Mouse (Mus musculus) left cerebral cortex, adult 8-10 months (tissue): ENCODE measurements around the gene Gm45717. TPM values are rescaled to one million over a fixed set of nuclear protein-coding genes. Genes with fewer than 3 reads are reported as not detected.
A peak's percentile ranks its signal among the peaks of the same experiment; 100 is the strongest.

Source experiments
- DNase-seq, 2 experiments: peaks; one replicate each; pipeline ENCODE4 v3.0.0; 2022; ENCODE audit warnings: low spot score in 2 of 2
- total RNA-seq, 4 experiments: library from RNA; stranded (reverse); gene quantifications; 2 replicates each; pipeline ENCODE4 v1.2.4; 2022

The Gm45717 gene
- total RNA-seq, 4 experiments from 2014 or later = not detected

- no peak for DNase-seq
These were observed 12.4 kb downstream of the Gm45717 start for GRCm38 (mm10) chr7:140943356-140943755.

DNA sequence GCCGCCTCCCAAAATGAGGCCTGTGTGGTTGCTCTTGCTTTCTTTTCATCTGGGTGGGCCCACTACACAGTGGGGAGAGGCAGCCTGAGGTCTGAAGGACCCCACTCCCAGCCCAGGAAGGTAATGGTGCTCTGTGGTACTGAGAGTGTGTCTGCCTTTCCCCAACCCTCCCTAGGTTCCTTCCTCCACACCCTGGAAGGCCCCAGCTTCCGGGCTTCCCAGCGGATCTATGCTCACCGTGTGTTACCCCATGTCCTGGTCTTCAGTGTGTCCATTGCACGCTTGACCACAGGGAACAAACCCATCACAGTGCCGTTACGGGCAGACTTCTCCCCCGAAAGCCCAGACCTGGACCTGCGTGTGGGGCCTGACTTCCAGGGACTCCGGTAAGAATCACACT lies 12.9 kb downstream of the Gm45717 start:
- DNase-seq = no peak

DNA sequence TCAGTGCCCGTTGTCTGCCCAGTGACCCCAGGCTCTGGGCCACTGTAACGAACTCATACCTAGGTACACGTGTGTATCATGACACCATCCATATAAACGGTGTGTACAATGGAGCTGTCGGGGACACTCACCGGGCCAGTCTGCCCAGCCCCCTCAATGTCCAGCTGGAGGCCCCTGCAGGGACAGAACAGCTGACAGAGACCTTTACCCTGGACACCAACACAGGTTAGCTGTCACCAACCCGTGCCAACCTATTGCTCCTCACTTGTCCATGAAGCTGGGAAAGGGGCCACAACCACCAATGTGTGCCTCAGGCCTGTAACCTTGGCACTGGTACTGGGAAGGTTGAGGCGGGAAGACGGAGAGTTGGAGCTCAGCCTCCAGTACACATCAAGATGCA lies 13.4 kb downstream of the Gm45717 start:
- DNase-seq = no peak

DNA sequence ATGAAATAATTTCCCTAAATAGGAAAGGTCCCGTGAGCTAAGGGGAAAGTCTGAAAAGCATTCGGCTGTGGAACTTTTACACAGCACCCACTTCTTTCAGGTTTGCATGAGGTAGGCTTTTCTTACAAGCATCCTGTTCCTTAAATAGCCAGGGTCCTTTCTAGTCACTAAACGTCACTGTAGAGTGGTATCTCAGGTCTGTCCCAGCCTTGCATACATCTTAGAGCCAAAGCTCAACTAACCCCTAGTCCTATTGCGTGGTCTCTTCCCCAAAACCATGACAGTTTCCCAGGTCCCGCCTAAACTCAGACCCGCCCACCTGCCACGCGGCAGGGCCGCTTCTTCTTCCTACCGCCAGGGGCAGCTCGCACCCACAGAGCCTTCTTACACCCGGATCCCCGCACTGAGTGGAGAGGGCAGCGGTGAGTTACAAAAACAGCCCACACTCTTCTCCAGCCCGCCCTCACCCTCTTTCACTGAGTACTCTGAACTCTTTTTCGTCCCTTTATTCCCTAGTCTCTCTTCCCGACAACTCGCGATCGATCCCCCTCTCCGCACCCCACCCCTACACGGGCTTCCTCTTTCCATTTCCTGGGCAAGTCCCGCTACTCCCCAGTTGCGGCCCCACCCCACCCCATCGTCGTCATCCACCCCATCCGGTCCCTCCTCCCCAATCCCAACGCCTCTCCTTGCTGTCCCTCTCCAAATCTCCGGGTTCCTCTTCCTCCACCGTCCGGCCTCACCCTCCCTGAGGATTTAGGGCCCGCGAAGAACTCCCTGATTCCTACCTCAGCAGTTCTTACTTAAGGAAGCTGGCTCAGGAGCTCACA lies 14.3 kb downstream of the Gm45717 start, which contains the start of gene Pgghg:
Gene Pgghg (plus strand): TSS at position 170 of the 830 bp plus-strand sequence.
- DNase-seq = no peak

DNA sequence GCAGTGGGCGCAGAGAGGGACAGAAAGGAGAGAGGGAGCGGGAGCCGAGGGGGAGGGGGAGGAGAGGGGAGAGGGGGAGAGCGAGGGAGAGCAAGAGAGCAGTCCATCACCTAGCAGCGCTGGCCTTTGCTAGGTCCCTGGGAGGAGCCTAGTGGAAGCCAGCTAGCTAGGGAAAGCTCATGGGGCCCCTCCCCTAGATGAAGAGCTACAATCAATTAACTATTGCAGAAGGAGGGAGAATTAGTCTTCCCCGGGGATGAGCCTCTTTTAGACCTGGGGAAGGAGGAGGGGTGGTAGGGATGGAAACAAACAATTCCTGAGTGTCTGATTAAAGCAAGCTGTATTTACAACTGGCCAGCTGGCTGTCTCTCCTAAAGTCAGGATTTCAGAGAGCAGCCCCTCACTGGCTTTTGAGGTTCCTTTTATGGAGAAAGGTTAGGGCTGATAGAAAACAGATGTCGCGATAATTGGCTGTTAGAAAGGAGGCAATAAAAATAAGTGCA lies 16.0 kb downstream of the Gm45717 start:
- no peak for DNase-seq

DNA sequence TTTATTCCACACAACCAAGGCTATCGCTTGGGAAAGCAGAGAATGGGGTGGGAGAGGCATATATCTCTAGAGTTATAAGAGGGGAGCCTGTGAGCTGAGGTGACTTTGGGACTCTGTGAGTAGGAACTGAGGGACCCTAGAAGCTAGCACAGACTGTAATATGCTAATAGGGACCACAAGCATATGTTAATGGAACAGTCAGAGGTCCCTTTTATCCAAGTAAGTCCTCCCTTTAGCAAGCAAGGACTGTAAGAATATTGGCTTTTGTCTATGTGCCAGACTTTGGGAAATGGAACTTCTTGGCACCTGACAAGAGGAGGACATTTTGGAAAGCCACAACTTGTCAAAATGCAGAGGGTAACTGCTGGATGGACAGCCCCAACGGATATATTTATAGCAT lies 16.8 kb downstream of the Gm45717 start:
- no peak for DNase-seq

GRCm38 (mm10) chr7:140938436-140938835 lies 17.3 kb downstream of the Gm45717 start:
- no peak for DNase-seq

DNA sequence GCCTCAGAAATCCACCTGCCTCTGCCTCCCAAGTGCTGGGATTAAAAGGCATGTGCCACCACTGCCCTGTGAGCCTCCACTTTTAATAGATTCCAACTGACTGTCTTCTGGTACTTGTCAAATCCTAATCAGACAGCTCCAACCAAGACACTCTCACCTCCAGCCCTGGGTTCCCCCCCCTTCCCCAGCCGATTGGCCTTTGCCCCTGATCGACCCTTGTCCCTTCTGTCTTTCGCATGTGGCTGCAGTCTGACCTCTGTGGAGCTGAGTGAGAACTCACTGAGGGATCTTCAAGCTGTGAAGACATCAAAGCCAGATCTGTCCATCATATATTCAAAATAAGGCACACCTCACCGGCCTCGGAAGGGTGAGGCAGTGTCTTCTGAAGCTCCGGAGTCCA lies 28.6 kb downstream of the Gm45717 start:
- DNase-seq = no peak

GRCm38 (mm10) chr7:140923070-140923775 lies 32.5 kb downstream of the Gm45717 start:
- no peak for DNase-seq

DNA sequence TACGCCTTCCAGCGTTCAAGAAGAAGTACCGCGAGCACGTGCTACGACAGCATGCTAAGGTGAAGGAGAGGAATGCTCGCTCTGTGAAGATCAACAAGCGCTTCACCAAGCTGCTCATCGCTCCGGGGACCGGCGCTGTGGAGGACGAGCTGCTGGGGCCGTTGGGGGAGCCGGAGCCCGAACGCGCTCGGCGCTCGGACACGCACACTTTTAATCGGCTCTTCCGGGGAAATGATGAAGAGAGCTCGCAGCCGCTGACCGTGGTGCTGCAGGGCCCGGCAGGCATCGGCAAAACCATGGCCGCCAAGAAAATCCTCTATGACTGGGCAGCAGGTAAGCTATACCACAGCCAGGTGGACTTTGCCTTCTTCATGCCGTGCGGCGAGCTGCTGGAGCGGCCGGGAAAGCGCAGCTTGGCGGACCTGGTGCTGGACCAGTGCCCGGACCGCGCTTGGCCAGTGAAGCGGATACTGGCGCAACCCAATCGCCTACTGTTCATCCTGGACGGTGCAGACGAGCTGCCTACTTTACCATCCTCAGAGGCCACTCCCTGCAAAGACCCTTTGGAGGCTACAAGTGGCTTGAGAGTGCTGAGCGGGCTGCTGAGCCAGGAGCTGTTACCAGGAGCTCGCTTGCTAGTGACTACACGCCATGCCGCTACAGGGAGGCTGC lies 33.2 kb downstream of the Gm45717 start:
- no peak for DNase-seq

- no peak for DNase-seq
These were observed 34.3 kb downstream of the Gm45717 start for GRCm38 (mm10) chr7:140921225-140921975.

GRCm38 (mm10) chr7:140920418-140921029 lies 35.2 kb downstream of the Gm45717 start, which contains the start of gene Nlrp6:
Gene Nlrp6 (plus strand): TSS chr7:140920902.
- no peak for DNase-seq

GRCm38 (mm10) chr7:140919911-140920310 lies 35.8 kb downstream of the Gm45717 start:
- DNase-seq = no peak

DNA sequence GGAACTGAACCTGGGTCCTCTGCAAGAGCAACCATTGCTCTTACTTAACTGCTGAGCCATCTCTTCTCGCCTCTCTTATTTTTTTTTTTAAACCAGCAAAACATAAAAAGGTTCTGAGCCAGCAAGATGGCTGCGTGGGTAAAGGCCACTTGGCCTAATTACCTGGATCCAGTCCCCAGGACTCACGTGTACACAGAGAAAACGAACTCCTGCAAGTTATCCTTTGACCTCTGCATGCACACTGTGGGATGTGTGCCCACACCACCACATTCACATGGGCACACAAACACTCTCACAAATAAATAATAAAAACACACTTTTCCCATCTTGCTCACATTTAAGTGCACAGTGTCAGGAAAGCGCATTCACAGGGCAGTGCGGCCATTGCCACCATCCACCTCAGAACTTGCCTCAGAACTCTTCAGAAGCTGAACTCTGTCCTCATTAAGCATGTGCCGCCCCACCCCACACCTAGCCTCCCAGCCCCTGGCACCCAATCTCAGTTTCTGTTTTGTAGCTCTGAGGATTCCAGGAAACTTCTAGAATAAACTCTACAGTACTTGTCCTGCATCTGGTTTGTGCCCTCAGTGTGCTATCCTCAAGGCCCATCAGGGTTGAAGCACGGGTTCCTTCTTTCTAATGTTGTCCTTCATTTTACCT lies 41.6 kb downstream of the Gm45717 start:
- no peak for DNase-seq

- no peak for DNase-seq
These were observed 42.8 kb downstream of the Gm45717 start for GRCm38 (mm10) chr7:140912846-140913482.

DNA sequence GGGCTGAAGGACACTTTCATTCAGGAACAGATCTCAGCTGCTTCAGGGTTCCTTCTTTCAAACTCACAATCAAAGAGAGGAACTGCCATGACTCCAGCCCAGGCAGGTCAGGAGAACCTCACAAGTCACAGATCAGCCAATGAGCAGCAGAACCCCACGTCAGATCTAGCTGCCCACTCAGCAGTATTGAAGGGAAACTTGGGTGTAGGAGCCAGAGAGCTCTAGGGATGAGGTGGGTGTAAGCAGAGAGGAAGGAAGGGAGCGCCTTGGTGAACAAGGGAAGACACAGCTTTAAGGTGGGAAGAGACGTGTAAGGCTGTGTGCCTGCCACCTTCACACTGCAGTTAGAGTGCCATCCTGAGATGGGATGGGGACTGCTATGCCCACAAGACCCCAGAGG lies 43.4 kb downstream of the Gm45717 start:
- peak; percentile 20 to 32 for DNase-seq

DNA sequence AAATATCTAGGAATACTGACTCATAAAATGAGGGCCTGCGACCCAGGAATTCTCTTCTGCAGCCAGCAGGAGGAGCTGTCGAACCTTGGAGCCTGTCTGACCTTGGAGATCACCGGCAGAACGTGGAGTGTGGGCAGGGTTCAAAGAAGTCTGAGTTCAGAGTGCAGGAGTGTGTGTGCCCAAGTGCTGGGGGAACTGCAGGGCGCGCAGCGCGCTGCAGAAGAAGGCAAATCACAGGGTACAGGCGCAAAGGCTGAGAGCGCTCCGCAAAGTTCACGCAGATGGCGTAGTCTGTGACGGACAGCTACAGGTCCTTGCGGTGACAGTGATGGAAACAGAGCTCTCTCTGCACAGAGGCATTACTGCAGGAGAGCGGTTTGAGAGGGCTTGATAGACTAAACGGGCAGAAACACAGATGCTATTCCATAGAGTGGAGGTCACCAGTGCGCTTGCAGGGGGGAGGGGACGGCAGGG lies 47.1 kb downstream of the Gm45717 start:
- DNase-seq = peak in 1 of 2 experiments; percentile 63

- DNase-seq = no peak
These were observed 47.6 kb downstream of the Gm45717 start for GRCm38 (mm10) chr7:140908181-140908580.

GRCm38 (mm10) chr7:140907697-140908096 lies 48.0 kb downstream of the Gm45717 start:
- DNase-seq = no peak
